In the genomic region with DNA sequence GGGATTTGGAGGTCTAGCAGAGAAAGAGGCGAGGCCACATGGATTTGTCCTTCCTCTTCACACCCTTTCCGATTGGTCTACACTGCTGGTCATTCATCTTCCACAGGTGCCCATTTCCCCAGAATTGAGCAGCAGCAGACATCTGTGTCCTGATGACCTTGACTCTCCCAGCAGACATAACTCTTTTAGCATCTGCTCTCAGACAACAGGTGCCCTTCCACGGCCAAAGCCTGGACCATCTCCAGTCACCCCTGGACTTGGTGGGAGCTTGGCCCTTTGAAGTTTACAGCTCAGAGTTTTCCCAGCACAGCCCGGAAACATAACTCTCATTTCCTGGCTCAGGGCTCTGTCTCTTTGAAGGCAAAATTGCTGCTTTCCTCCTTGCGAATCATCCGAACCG, we compare ENCODE assay signal across 22 mouse cellular contexts.
DNase-seq lines count a peak whose midpoint lies in the region; ATAC-seq and TF ChIP-seq lines count a peak whose summit lies in the region.
"Had no signal": no experiment of that assay in that cellular context is flagged by ENCODE, and none has a peak within 500 bp of the region (broad histone marks: within the 10 kb centered on the region; RNA-seq: fewer than 3 reads in every experiment).

No protein-coding gene starts in this region.

- H3K4me3 ChIP-seq in heart, adult 2 months, result no peak overlapping the region
- no peak overlapping the region for H3K4me3 ChIP-seq in kidney, embryonic 16.5 days (ENCODE audit: low read length)
- H3K4me3 ChIP-seq in C2C12 (ENCODE audit: insufficient read depth, poor library complexity, severe bottlenecking), result no peak overlapping the region
- H3K4me3 ChIP-seq: forebrain, embryonic 10.5 days; forebrain, embryonic 13.5 days; hindbrain, embryonic 12.5 days; hindbrain, embryonic 15.5 days had no signal

- no peak overlapping the region for H3ac ChIP-seq in C2C12 (ENCODE audit: control insufficient read depth, insufficient read length, low read depth)

- H3K9me3 ChIP-seq in kidney, embryonic 16.5 days (ENCODE audit: low read length), result no peaks in the 10 kb centered on the region
- H3K9me3 ChIP-seq: forebrain, embryonic 10.5 days; forebrain, embryonic 13.5 days; hindbrain, embryonic 12.5 days; hindbrain, embryonic 15.5 days had no signal

- intact Hi-C loops in heart, adult 2 months (cut with DNase I), result loop anchor here (5.0 kb wide), 2 partner anchors 33 to 48 kb away; no protein-coding TSS in a partner anchor

- no peak overlapping the region for H3K4me2 ChIP-seq in kidney, embryonic 16.5 days (replicated peaks; ENCODE audit: low read depth, low read length)
- H3K4me2 ChIP-seq: forebrain, embryonic 13.5 days; heart, embryonic 11.5 days; hindbrain, embryonic 12.5 days; hindbrain, embryonic 15.5 days had no signal

- no peaks in the 10 kb centered on the region; the same call in 1 of the 2 replicates for H3K4me1 ChIP-seq in heart, adult 2 months (ENCODE audit: control insufficient read depth, insufficient read depth, low read length)
- peaks cover 4% of the 10 kb centered on the region; the same call in 1 of the 2 replicates for H3K4me1 ChIP-seq in kidney, embryonic 16.5 days (ENCODE audit: insufficient read depth, low read length)
- H3K4me1 ChIP-seq: forebrain, embryonic 10.5 days; forebrain, embryonic 13.5 days; hindbrain, embryonic 12.5 days; hindbrain, embryonic 15.5 days had no signal

- peak; percentile 76 for DNase-seq in heart, adult 11 months
- DNase-seq in heart, adult 2 months, result no peak
- DNase-seq in kidney, postnatal 4 days, result peak; percentile 24 to 32
- peak; percentile 10 for DNase-seq in mesoderm, embryonic 11.5 days (ENCODE audit: low read depth, low spot score)
- DNase-seq in lung, postnatal 10 days, result no peak
- no peak for DNase-seq in adrenal gland, postnatal 10 days
- DNase-seq: adrenal gland, adult 2 months; adrenal gland, postnatal 25 days; cerebellum, adult 11-12 months; cerebellum, adult 9-10 months; cerebellum, postnatal 14 days; gastrocnemius, postnatal 10 days had no signal

- 69% methylated on average over 7 of the region's 7 CpGs for WGBS in heart, adult 2 months
- WGBS in kidney, embryonic 16.5 days, result 27% methylated on average over 7 of the region's 7 CpGs

- H3K9ac ChIP-seq in heart, adult 2 months (ENCODE audit: low read depth, low read length), result no peak overlapping the region
- no peak overlapping the region for H3K9ac ChIP-seq in kidney, embryonic 16.5 days (replicated peaks; ENCODE audit: low read length)
- H3K9ac ChIP-seq: forebrain, embryonic 13.5 days; hindbrain, embryonic 12.5 days; hindbrain, embryonic 15.5 days had no signal

- H3K79me2 ChIP-seq in heart, adult 2 months (replicated peaks; ENCODE audit: control insufficient read depth, insufficient read depth, low read length), result no peaks in the 10 kb centered on the region
- H3K79me2 ChIP-seq in C2C12 (ENCODE audit: control insufficient read depth, insufficient read depth), result no peaks in the 10 kb centered on the region

- no peak for TF ChIP-seq CTCF in heart, adult 2 months (IDR thresholded peaks at IDR 0.05)
- TF ChIP-seq CTCF in C2C12 (IDR thresholded peaks at IDR 0.05; ENCODE audit: control insufficient read depth, insufficient read depth, insufficient read length), result no peak

- H3K27ac ChIP-seq in heart, adult 2 months, result no peak overlapping the region
- no peak overlapping the region for H3K27ac ChIP-seq in kidney, embryonic 16.5 days (ENCODE audit: low read length)
- H3K27ac ChIP-seq: forebrain, embryonic 10.5 days; forebrain, embryonic 13.5 days; hindbrain, embryonic 12.5 days; hindbrain, embryonic 15.5 days had no signal

- no peak for TF ChIP-seq POLR2A in heart, adult 2 months (IDR thresholded peaks at IDR 0.05; ENCODE audit: insufficient read depth, low read depth, low read length)

- TF ChIP-seq EP300 in heart, adult 2 months (IDR thresholded peaks at IDR 0.05; ENCODE audit: insufficient read depth, low read depth, low read length), result no peak

- no peaks in the 10 kb centered on the region for H3K79me3 ChIP-seq in C2C12 (ENCODE audit: low read depth)

- H3K27me3 ChIP-seq in heart, adult 2 months (ENCODE audit: control insufficient read depth, insufficient read depth, low read length), result no peaks in the 10 kb centered on the region
- H3K27me3 ChIP-seq in kidney, embryonic 16.5 days (ENCODE audit: insufficient read depth, low read length), result no peaks in the 10 kb centered on the region
- no peaks in the 10 kb centered on the region for H3K27me3 ChIP-seq in C2C12 (ENCODE audit: control insufficient read depth, insufficient read depth, insufficient read length)
- H3K27me3 ChIP-seq: CH12.LX; forebrain, embryonic 13.5 days; hindbrain, embryonic 12.5 days; hindbrain, embryonic 15.5 days had no signal

- peaks cover 2% of the 10 kb centered on the region; the same call in 1 of the 2 replicates for H3K36me3 ChIP-seq in heart, adult 2 months (ENCODE audit: control insufficient read depth, insufficient read depth, low read length)
- H3K36me3 ChIP-seq in kidney, embryonic 16.5 days (ENCODE audit: insufficient read depth, low read length), result no peaks in the 10 kb centered on the region
- no peaks in the 10 kb centered on the region for H3K36me3 ChIP-seq in C2C12 (ENCODE audit: control insufficient read depth, insufficient read depth)
- H3K36me3 ChIP-seq: forebrain, embryonic 10.5 days; G1E; hindbrain, embryonic 12.5 days; hindbrain, embryonic 15.5 days had no signal

- no peak for ATAC-seq in kidney, embryonic 16.5 days (ENCODE audit: low FRiP score, low TSS enrichment)
- ATAC-seq: forebrain, embryonic 13.5 days; forebrain, embryonic 16.5 days had no signal

TF ChIP-seq in C2C12, 6 proteins besides CTCF, POLR2A, EP300 and RAD21:
- TF ChIP-seq CEBPB (IDR thresholded peaks at IDR 0.05; ENCODE audit: low read depth) (no peak), MYOG (IDR thresholded peaks at IDR 0.05; ENCODE audit: control insufficient read depth, extremely low read depth, insufficient read length) (no peak), USF1 (IDR thresholded peaks at IDR 0.05; ENCODE audit: low read depth) (no peak), FOSL1 (IDR thresholded peaks at IDR 0.05; ENCODE audit: insufficient read depth, low read length, poor library complexity, severe bottlenecking) (no peak), MYOD1 (IDR thresholded peaks at IDR 0.05; ENCODE audit: control insufficient read depth, insufficient read length, low read depth) (peak; percentile 43)
TF ChIP-seq in C2C12: peak in this region for 1.

Comparison
In these comparisons a context has a peak if more than half of its experiments do, and no peak if none do; other contexts are left out.
1. DNase-seq: peak in heart, adult 11 months (single experiment), kidney, postnatal 4 days (2 of 2) and mesoderm, embryonic 11.5 days (single experiment); none in heart, adult 2 months (0 of 2), lung, postnatal 10 days (single experiment) and adrenal gland, postnatal 10 days (single experiment).